Mouse (Mus musculus): ENCODE measurements around the gene Lhx8.

DNA sequence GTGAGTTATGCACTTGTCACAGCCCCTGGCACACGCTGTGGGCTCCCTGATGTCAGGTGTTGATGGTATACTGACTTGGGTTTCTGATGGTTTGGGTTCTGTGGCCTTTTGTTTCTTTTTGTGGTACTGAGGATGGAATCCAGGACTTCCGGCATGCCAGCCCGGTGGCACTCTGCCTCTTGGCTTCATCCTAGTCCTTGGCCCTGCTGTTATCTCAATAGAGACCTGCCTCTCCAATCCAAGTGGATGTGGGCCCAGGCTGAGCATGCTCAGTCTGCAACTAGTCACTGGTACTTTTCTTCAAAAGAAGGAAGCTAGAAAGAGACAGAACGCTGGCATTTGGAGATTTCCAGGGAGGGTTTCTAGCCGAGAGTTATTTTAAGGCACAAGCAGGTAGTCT lies 38.3 kb downstream of the Lhx8 start:
- TF ChIP-seq ZC3H11A (IDR thresholded peaks at IDR 0.05; ENCODE audit: borderline replicate concordance, low read depth, low read length) (no peak), ZNF384 (IDR thresholded peaks at IDR 0.05; ENCODE audit: low read depth, low read length) (no peak), CHD2 (IDR thresholded peaks at IDR 0.05; ENCODE audit: low read depth, low read length) (no peak), MAFK (IDR thresholded peaks at IDR 0.05; ENCODE audit: insufficient read depth, low read depth, low read length) (no peak), HCFC1 (IDR thresholded peaks at IDR 0.05; ENCODE audit: borderline replicate concordance, insufficient read depth, low read length) (no peak)
